Mouse (Mus musculus) ovary, adult 2 months (tissue): Measurements from ENCODE around the gene Olfml2a. TPM values are rescaled to one million over a fixed set of nuclear protein-coding genes. Genes with fewer than 3 reads are reported as not detected.

Experiments
- polyA plus RNA-seq: library from polyadenylated mRNA; depleted of rRNA; stranded (reverse); fragments of >200 nt; gene quantifications from 2 replicates; pipeline ENCODE4 v1.2.3, GENCODE M21; 2012; rRNA removed

Gene Olfml2a
- 15.9 and 19.1 TPM in 2 replicates for polyA plus RNA-seq

DNA sequence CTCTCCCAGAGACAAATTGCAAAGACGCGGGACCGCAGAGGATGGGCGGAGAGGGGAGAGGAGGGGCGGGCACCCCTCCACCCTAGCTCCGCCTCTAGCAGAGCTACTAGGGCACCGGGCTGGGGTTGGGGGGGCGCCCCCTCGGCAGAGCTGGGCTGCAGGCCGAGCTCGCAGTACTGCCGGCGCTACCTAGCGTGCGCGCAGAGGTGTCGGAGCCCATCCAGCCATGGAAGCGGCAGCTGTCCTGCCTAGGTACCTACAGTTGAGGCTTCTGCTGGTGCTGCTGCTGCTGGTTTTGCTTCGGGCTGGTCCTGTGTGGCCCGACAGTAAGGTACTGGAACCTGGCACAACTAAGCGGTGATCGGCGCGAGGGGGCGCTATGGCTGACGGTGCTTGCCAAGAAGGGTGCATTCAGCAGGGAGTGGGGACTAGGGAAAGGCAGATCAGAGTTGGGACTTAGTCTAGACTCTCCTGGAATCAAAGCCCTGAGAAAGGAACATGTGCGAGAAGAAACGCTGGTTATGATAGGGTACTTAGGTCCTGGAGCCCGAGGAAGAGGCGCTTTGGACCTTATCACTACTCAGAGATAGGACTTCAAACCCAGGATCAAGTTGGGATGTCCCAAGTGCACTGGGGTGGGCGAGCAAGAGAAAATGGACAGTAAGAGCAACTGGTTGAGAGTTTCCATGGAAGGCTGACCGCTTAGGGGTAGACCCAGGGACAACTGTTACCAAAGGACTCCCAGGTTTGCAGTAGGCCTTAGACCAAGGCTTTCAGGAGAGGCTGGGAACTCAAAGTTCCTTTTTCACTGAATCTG is at the start of gene Olfml2a:
TSS of gene Olfml2a (plus strand) at position 128 of the 817 bp plus-strand sequence.

DNA sequence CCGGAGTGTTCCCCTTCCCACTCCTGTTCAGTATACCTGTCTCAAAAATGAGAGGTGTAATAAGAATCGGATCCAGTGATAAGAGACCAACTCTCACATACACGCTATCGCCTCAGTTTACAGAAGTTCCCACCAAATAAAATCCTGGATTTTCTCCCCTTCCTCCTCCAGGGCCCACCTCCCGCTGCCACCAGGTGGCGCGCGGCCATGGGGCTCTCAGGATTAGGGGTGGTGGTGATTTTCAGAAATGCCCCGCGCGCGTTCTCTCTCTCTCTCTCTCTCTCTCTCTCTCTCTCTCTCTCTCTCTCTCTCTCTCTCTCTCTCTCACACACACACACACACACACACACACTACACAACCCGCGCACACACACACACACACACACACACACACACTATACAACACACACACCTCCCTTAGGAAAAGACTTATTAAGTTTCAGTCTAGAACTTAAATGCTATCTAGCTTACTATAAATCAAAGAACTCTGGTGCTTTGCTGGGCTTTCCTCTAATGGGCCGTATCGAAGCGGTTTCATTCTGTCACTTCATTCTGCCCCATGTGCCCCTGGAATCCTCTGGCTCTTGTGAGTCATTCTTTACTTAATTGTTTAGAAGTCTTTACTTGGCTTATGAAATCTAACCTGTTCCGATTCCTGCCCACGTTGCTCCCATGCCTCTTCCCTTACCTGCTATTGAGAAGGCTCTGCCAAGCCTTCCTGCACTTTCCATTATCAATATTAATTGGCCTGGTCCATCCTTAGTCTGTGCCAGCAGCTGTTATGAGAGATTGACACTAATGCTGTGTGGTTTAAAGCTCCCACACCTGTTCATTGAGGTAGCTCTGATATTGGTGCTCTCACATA is 4.4 kb upstream of the Olfml2a start, which contains the start of gene Nr6a1:
TSS of gene Nr6a1 (minus strand) at position 574 of the 865 bp plus-strand sequence.

DNA sequence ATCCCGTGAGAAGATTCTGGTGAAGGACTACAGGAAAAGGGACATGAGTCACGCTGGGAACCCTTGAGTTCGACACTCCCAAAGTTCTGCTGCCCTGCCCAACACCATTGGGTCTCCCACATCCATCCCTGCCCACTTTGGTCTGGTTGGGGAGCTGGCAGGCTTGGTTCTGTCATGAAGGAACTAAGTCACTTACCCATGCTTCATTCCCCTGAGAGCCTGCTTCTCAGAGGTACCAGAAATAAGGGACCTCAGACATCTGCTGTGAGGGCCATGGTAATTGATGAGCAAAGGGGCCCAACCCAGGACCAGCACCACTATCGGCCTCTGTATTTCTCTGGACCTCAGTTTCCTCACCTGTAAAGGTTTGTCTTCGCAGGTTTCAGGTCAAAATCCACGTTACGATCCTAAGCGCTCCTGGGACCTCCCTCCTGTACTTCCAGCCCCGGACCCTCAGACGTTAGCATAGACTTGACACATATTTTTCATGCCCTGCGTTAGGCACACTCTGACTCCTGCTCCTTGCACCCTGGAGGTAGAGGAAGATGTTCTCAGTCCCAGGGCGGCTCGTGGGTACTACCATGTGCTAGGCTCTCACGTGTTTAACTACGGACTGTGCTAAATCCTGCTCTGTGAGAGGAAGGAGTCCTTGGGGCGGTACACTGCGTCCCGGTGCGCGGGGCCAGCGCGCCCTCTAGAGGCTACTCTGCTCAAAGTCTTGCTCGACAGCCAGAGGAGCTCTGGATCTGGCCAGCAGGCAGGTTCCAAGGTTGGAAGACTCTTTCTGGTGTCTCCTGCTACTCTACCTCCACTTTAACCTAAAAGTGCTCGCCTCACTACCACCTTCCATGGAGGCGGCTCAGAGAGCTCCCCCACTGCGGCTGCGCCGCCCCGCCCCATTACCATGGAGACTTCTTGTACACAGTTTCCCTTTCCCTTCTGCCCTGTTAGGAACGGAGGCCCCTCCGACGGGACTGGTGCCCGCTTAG is 65.9 kb downstream of the Olfml2a start, which contains the start of gene Wdr38:
TSS of gene Wdr38 (plus strand) at position 91 of the 989 bp plus-strand sequence.

DNA sequence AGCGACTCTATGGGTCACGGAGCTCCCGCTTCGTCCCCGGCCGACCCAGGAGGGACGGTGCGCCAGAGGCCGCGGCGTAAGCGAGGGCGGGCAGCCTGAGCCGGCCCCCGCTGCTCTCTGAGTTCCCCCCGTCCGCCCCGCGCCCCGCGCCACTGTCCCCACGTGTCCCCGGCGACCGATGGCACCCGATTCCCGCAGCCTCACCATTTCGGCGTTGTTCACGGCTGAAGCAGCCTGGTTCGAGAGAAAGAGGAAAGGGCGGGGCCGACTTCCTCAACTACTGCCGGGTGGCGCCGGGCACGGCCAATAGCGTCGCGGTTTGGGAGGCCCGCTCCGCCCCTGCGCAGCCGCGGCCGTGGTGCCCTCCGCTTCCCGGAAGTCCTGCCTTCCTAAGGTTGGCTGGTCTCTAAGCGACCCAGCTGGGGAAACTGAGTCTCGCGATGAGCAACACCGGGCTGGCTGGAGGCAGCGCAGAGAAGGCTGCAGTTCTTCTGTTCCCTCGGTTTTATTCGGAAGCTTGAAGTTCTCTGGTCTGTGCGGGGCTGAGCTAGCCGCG is 73.2 kb downstream of the Olfml2a start, which contains the start of gene Arpc5l:
TSS of gene Arpc5l (plus strand) at position 469 of the 556 bp plus-strand sequence.

DNA sequence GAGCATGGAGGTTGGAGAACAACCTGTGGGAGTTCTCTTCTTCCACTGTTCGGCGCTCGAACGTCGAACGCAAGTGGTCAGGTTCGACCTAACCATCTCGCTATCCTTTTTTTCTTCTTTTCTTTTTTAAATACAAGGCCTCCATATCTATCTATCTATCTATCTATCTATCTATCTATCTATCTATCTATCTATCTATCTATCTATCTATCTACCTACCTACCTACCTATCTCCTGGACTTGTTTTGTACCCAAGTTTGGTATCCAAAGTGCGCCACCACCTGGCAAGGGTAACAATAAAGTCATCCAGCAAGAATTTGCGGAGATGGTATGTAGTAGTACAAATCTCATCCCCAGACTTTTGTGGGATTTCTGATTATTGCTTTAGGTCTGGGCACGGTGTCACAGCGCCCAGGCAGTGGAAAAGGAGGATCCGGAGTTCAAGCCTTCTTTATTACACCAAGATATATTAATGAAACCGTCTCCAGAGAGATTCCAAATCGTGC is 73.8 kb downstream of the Olfml2a start, which contains the start of gene Rpl35:
TSS of gene Rpl35 (minus strand) at position 51 of the 506 bp plus-strand sequence.

Other genes with a start within 250 kb of the Olfml2a start
- 328 and 346 TPM in 2 replicates for gene Nr5a1, start 217.4 kb upstream of the Olfml2a start, polyA plus RNA-seq
- 6.2 and 6.7 TPM in 2 replicates for gene Nr6a1, start 4.3 kb upstream of the Olfml2a start, polyA plus RNA-seq
- gene Wdr38, start 65.5 kb downstream of the Olfml2a start, polyA plus RNA-seq: 6.0 and 8.8 TPM in 2 replicates
- 40.8 and 47.1 TPM in 2 replicates for gene Arpc5l, start 73.4 kb downstream of the Olfml2a start, polyA plus RNA-seq
- gene Rpl35, start 73.6 kb downstream of the Olfml2a start, polyA plus RNA-seq: 124 and 181 TPM in 2 replicates
- gene Golga1, start 133.6 kb downstream of the Olfml2a start, polyA plus RNA-seq: 8.9 and 9.8 TPM in 2 replicates